Mouse (Mus musculus): ENCODE results near the gene L3hypdh. TPM values are rescaled to one million over a fixed set of nuclear protein-coding genes. Genes with fewer than 3 reads are reported as not detected.

L3hypdh gene
- polyA plus RNA-seq, 1 experiment from 2014 or later, result 9.2 TPM

Other genes starting within 250 kb of the L3hypdh start
- 0.56 and 0.69 TPM in 2 replicates for gene Gpr135, start 14.3 kb downstream of the L3hypdh start, polyA plus RNA-seq (2016; fragmentation: Nextera tagmentation; extraction: Ambion mirVana)
- gene Jkamp, start 150 bp upstream of the L3hypdh start, polyA plus RNA-seq (2016; fragmentation: Nextera tagmentation; extraction: Ambion mirVana), result 85.1 and 95.7 TPM in 2 replicates
- not detected in 2 replicates for gene Ccdc175, start 99.6 kb upstream of the L3hypdh start, polyA plus RNA-seq (2016; fragmentation: Nextera tagmentation; extraction: Ambion mirVana)

Data from hindbrain, embryonic 10.5 days (tissue).